Mouse (Mus musculus) small intestine, adult 2 months (tissue): Measurements from ENCODE around the gene Sept14. TPM values are rescaled to one million over a fixed set of nuclear protein-coding genes. Genes with fewer than 3 reads are reported as not detected.
A peak's percentile ranks its signal among the peaks of the same experiment; 100 is the strongest.

Experiments
- H3K27ac ChIP-seq: fragments of 200-500 bp; 2 replicates; pipeline ENCODE4 v1.5.1; 2012; ENCODE audit warnings: low read depth, low read length, control low read depth, inconsistent platforms; ENCODE audit not compliant: insufficient read depth
- H3K27me3 ChIP-seq: fragments of 200-500 bp; 2 replicates; pipeline ENCODE4 v1.6.1; 2012; ENCODE audit warnings: mild to moderate bottlenecking, moderate library complexity, low read length, inconsistent platforms; ENCODE audit not compliant: control insufficient read depth, insufficient read depth
- H3K36me3 ChIP-seq: fragments of 200-500 bp; 2 replicates; pipeline ENCODE4 v1.6.1; 2012; ENCODE audit warnings: mild to moderate bottlenecking, low read length, control low read depth, inconsistent platforms; ENCODE audit not compliant: control insufficient read depth, insufficient read depth
- H3K4me1 ChIP-seq: fragments of 200-500 bp; 2 replicates; pipeline ENCODE4 v1.6.1; 2012; ENCODE audit warnings: low read length, inconsistent platforms, mixed read lengths; ENCODE audit not compliant: control insufficient read depth, insufficient read depth, insufficient read length
- H3K4me3 ChIP-seq: fragments of 200-500 bp; 2 replicates; pipeline ENCODE4 v1.5.1; 2012; ENCODE audit warnings: low read depth, mild to moderate bottlenecking, control low read depth, inconsistent platforms, low read length, moderate library complexity
- CTCF ChIP-seq: fragments of 200-500 bp; IDR thresholded peaks from 2 replicates; pipeline ENCODE4 v1.5.1; 2012; ENCODE audit warnings: low read depth, mild to moderate bottlenecking, control low read depth, inconsistent platforms, low read length, moderate library complexity, mixed read lengths; ENCODE audit not compliant: insufficient replicate concordance, insufficient read length; ENCODE audit errors: extremely low read depth
- POLR2A ChIP-seq: fragments of 200-500 bp; IDR thresholded peaks from 2 replicates; pipeline ENCODE4 v1.6.1; 2012; ENCODE audit warnings: low read depth, mild to moderate bottlenecking, control low read depth, inconsistent platforms, low read length, moderate library complexity
- WGBS: fragments of 180-500 bp; shearing (Covaris S2); methylation state at CpG from one replicate; pipeline ENCODE4 v1.1.7; 2018; 5-methylcytosine and 5-hydroxymethylcytosine counted together
- polyA plus RNA-seq: library from polyadenylated mRNA; depleted of rRNA; stranded (reverse); fragments of >200 nt; gene quantifications from 2 replicates; pipeline ENCODE4 v1.2.3, GENCODE M21; 2012

Gene Sept14
- polyA plus RNA-seq, 1 experiment: not detected

DNA sequence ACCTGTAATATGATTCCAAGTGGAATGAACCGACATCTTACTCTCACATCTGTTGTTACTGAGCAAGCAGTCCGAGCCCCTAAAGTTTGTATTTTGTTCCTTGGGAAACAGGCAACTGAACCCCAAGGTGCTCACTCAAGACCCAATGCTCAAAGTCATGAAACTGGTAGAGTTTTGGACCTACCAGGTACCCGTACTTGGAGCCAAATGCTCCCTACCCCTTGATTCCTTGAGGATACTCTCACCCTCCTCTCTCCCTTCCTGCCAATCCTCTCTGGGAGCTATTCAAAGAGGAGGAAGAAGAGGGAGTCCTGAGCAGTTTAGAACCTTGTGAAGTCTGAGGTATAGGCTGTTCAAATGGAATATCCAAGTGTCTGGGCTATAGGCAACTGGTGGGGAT is 18.5 kb upstream of the Sept14 start:
- no peak overlapping the region for H3K27ac ChIP-seq
- no peak overlapping the region for H3K4me3 ChIP-seq
- 85% methylated on average over 3 of the region's 3 CpGs for WGBS
- H3K4me1 ChIP-seq: peaks cover 10% of the 10 kb centered on the region
- no peak for TF ChIP-seq POLR2A
- TF ChIP-seq CTCF: no peak
- no peaks in the 10 kb centered on the region for H3K27me3 ChIP-seq
- no peaks in the 10 kb centered on the region for H3K36me3 ChIP-seq

DNA sequence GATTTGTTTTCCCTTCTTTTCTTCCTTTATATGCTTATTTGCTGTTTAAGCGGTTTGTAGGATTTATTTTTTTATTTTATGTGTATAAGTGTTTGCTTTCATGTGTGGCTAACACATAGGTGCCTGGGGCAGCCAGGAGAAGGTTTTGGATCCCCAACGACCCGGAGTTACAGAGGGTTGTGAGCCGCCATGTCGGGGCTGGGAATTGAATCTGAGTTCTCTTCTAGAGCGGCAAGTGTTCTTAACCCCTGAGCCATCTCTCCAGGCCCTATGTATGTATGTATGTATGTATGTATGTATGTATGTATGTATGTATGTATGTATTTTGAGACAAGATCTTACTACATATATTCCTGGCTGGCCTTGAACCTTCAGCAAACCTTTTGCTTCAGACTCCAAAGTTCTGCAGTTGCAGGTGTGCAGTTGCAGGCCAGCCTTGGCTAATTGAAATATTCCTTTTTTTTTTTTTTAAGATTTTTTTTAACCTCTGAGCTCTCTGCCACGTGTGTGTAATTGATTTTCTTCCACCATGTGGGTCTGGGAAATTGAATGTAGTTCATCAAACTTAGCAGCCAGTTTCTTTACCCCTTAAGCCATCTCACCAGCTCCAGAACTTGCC is 17.6 kb upstream of the Sept14 start:
- peak overlapping the region; percentile 88; the same call in 1 of the 2 replicates for H3K27ac ChIP-seq
- WGBS: 15% methylated on average over 7 of the region's 7 CpGs
- H3K4me3 ChIP-seq: peak overlapping the region; percentile 95
- TF ChIP-seq POLR2A (no peak), CTCF (no peak)
- H3K36me3 ChIP-seq: no peaks in the 10 kb centered on the region
- peaks cover 10% of the 10 kb centered on the region for H3K4me1 ChIP-seq
- no peaks in the 10 kb centered on the region for H3K27me3 ChIP-seq

DNA sequence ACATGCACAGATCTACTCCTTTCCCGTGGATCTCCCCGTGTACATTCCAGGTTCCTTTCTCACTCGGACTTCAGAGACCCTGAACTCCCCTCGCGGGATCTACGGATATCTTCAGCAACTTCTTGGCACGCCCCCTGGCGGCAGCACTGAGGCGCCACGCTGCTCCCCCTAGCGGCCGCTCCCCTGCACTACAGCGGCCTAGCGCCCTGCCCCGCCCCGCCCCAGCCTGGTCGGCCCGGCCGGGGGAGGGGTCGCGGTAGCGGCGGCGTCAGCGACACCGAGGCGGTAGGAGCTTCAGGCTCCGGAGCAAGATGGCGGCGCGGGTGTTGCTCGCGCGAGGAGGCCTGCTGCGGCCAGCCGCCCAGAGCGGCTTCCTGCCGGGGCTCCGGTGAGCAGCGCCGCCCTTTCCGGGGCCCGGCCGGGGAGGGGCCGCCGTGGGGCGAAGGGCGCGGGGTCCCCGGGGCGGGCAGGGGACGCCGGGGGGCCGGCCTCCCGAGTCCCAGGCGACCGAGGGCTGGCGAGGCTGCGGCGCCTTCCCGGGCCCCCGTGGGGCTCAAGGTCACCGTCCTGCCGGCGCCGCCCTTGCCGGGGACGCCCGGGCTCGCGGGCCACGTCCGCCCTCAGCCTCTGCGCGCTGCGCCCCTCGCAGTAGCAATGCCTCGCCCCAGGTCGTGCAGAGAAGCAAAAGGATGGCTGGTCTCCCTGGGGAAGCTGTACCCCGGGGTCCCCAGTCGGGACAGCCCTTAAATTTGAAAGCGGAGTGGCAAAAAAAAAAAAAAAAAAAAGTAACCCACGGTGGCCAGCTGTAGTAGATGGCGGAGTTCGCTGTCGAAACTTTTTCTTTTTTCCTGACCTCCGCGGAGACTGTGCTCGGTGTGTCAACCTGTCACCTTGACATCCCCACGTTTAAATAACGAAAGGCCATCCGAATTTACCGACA is 16.8 kb upstream of the Sept14 start, which contains the start of gene Nipsnap2:
TSS of gene Nipsnap2 (plus strand) at position 230 of the 940 bp plus-strand sequence.
- WGBS: under 1% methylated on average over 92 of the region's 93 CpGs
- TF ChIP-seq POLR2A: peak; percentile 54
- TF ChIP-seq CTCF: peak; percentile 100
- Histone ChIP-seq H3K27me3 (no peaks in the 10 kb centered on the region), H3K27ac (peak within 1 kb of the TSS; percentile 88), H3K4me3 (peak within 1 kb of the TSS; percentile 95), H3K4me1 (peaks cover 7% of the 10 kb centered on the region), H3K36me3 (no peaks in the 10 kb centered on the region)

DNA sequence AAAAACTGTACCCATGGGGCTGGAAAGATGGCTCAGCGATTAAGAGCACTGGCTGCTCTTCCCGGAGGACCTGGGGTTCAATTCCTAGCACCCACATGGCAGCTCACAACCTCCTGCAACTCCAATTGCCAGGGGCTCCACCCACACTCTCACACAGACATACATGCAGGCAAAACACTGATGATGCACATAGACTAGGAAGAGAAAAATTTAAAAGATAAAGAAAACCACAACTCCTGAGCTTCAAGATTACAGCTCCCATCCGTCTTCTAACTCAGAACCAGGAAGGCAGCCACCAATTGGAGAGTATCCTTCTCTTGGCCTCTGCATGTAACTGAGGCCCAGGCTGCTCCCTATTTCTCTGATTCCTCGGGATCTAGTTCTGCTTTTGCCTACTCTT is 16.0 kb upstream of the Sept14 start:
- 33% methylated on average over 4 of the region's 4 CpGs for WGBS

DNA sequence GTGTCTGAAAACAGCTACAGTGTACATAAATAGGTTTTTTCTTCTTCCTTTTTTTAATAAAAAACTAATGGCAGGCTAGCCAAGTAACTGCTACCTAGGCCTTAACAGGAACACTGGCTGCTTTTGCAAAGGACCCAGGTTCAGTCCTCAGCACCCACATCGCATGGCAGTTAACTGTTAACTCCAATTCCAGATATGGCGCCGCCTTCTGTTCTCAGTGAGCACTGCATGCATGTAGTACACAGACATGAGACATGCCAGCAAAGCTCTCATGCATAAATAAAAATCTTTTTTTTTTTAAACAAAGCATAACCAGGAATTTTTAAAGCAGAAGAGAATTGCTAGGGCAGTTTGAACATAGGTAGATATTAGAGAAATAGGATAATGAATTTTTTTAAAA is 11.9 kb upstream of the Sept14 start:
- peaks cover 9% of the 10 kb centered on the region for H3K36me3 ChIP-seq
- WGBS: 91% methylated on average over 3 of the region's 3 CpGs
- H3K4me3 ChIP-seq: no peak overlapping the region
- no peaks in the 10 kb centered on the region for H3K27me3 ChIP-seq
- peaks cover 3% of the 10 kb centered on the region; the same call in 1 of the 2 replicates for H3K4me1 ChIP-seq
- no peak overlapping the region for H3K27ac ChIP-seq
- TF ChIP-seq POLR2A: no peak
- TF ChIP-seq CTCF: no peak

More for the DNA sequence above, 16.0 kb upstream of the Sept14 start:
- no peaks in the 10 kb centered on the region; the same call in 1 of the 2 replicates for H3K36me3 ChIP-seq
- TF ChIP-seq POLR2A (no peak), CTCF (no peak)
- H3K4me1 ChIP-seq: peaks cover 5% of the 10 kb centered on the region
- H3K4me3 ChIP-seq: no peak overlapping the region
- no peaks in the 10 kb centered on the region for H3K27me3 ChIP-seq
- H3K27ac ChIP-seq: no peak overlapping the region

DNA sequence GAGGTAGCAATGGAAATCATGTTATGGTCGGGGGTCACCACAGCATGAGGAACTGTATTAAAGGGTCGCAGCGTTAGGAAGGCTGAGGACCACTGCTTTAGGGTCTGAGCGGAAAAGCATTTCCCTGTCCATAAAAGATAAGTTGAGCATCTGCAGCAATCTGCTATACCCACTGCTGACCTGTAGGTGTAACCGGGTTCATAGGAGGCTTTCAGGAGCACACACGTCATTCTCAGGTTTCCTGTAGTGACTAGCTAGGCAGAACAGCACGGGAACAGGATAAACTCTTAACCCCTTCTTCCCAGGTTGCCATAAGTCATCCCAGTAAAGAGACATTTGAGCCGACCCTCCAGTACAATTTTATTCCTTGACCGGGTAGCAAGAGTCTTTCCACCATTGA is 8.7 kb upstream of the Sept14 start:
- WGBS: 82% methylated on average over 9 of the region's 9 CpGs
- Histone ChIP-seq H3K36me3 (peaks cover 9% of the 10 kb centered on the region), H3K27me3 (no peaks in the 10 kb centered on the region), H3K4me3 (no peak overlapping the region), H3K4me1 (no peaks in the 10 kb centered on the region), H3K27ac (no peak overlapping the region)
- TF ChIP-seq POLR2A: no peak
- no peak for TF ChIP-seq CTCF
